Mouse (Mus musculus) intestine, embryonic 14.5 days (tissue): ENCODE results near the gene Pwwp2a. TPM values are rescaled to one million over a fixed set of nuclear protein-coding genes. Genes with fewer than 3 reads are reported as not detected.

ENCODE experiments used
- ATAC-seq: fragments of 200-750 bp; cut with Nextera tagmentation; replicated peaks from 2 replicates; pipeline ENCODE4 v1.8.0; 2017; ENCODE audit warnings: low read depth, moderate number of reproducible peaks, moderate TSS enrichment, moderate library complexity; ENCODE audit not compliant: low FRiP score, low TSS enrichment
- DNase-seq: peaks from one replicate; pipeline ENCODE4 v3.0.0-alpha.2; 2018; ENCODE audit warnings: low spot score
- H3K27ac ChIP-seq: fragments of 300-500 bp; sonication (generic); 2 replicates; pipeline ENCODE4 v1.5.1; 2014; ENCODE audit warnings: low read depth, mild to moderate bottlenecking, control low read depth
- H3K27me3 ChIP-seq: fragments of 300-500 bp; sonication (generic); replicated peaks from 2 replicates; pipeline ENCODE4 v1.6.1; 2014; ENCODE audit warnings: low read length, control low read depth; ENCODE audit not compliant: control insufficient read depth, insufficient read depth
- H3K36me3 ChIP-seq: fragments of 300-500 bp; sonication (generic); 2 replicates; pipeline ENCODE4 v1.6.1; 2014; ENCODE audit warnings: low read length, control low read depth; ENCODE audit not compliant: control insufficient read depth, insufficient read depth
- H3K4me1 ChIP-seq: fragments of 300-500 bp; sonication (generic); replicated peaks from 2 replicates; pipeline ENCODE4 v1.6.1; 2014; ENCODE audit warnings: low read length, control low read depth, mixed read lengths; ENCODE audit not compliant: control insufficient read depth, insufficient read depth
- H3K4me2 ChIP-seq: fragments of 300-500 bp; sonication (generic); 2 replicates; pipeline ENCODE4 v1.6.1; 2014; ENCODE audit warnings: low read length
- H3K4me3 ChIP-seq: fragments of 300-500 bp; sonication (generic); 2 replicates; pipeline ENCODE4 v1.5.1; 2014; ENCODE audit warnings: low read depth, low read length, control low read depth, mixed read lengths
- H3K9ac ChIP-seq: fragments of 300-500 bp; sonication (generic); 2 replicates; pipeline ENCODE4 v1.6.1; 2014; ENCODE audit warnings: mild to moderate bottlenecking, low read length
- H3K9me3 ChIP-seq: fragments of 300-500 bp; sonication (generic); 2 replicates; pipeline ENCODE4 v1.6.1; 2016; ENCODE audit warnings: low read length, control low read depth; ENCODE audit not compliant: control insufficient read depth
- WGBS: fragments of 180-500 bp; shearing (Covaris S2); extraction: QIAGEN DNeasy Blood & Tissue Kit; methylation state at CpG from one replicate; pipeline ENCODE4 v1.1.7; 2014; 5-methylcytosine and 5-hydroxymethylcytosine counted together
- polyA plus RNA-seq: library from polyadenylated mRNA; unstranded; fragments of >200 nt; fragmentation: Nextera tagmentation; extraction: Ambion mirVana; gene quantifications from 2 replicates; pipeline ENCODE4 v1.2.1, GENCODE M21; 2014

Gene Pwwp2a
- polyA plus RNA-seq, result 36.1 and 39.1 TPM in 2 replicates

- H3K4me1 ChIP-seq, result peaks cover 7% of the 10 kb centered on the region
- DNase-seq, result peak; percentile 98
- no peaks in the 10 kb centered on the region for H3K27me3 ChIP-seq
- H3K4me3 ChIP-seq, result peak within 1 kb of the TSS; percentile 76
- peak; percentile 100 for ATAC-seq
- H3K9ac ChIP-seq, result peak within 1 kb of the TSS; percentile 91
- peak within 1 kb of the TSS; percentile 71 for H3K4me2 ChIP-seq
- peaks cover 26% of the 10 kb centered on the region for H3K36me3 ChIP-seq
- no peaks in the 10 kb centered on the region for H3K9me3 ChIP-seq
- under 1% methylated on average over 62 of the region's 87 CpGs for WGBS
- peak within 1 kb of the TSS; percentile 89 for H3K27ac ChIP-seq
These were observed at the start of gene Pwwp2a for GRCm38 (mm10) chr11:43681472-43682414. Pwwp2a (plus strand) TSS chr11:43681998.

GRCm38 (mm10) chr11:43632566-43632965 is 49.2 kb upstream of the Pwwp2a start:
- Histone ChIP-seq H3K9me3 (no peaks in the 10 kb centered on the region), H3K27me3 (no peaks in the 10 kb centered on the region), H3K36me3 (no peaks in the 10 kb centered on the region), H3K9ac (no peak overlapping the region), H3K27ac (0 out of 2 replicates have a peak overlapping the region, but pooled peaks have one; percentile 54), H3K4me2 (no peak overlapping the region), H3K4me1 (peaks cover 26% of the 10 kb centered on the region), H3K4me3 (no peak overlapping the region)
- DNase-seq (no peak), ATAC-seq (no peak)
- 26% methylated on average over 4 of the region's 4 CpGs for WGBS

DNA sequence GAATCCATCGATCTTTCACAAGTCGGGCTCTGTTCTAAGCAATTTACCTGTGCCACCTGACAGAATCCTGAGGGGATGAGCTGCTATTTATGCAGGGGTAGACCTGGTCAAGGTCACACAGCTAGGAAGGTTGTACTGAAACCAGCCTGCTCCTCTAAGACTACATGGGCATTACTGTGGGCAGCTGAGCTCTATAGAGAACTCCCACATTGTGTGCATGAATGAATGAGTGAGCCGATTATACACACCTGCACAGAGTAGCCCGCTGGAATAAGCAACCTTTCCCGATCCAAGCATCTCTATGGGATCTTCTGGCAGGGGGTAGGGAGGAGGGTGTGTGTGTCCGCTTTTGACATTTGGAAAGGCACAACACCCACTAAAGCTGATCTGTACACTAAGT is 48.6 kb upstream of the Pwwp2a start:
- Histone ChIP-seq H3K9ac (no peak overlapping the region), H3K4me2 (no peak overlapping the region), H3K27ac (peak overlapping the region; percentile 74; the same call in 1 of the 2 replicates), H3K27me3 (no peaks in the 10 kb centered on the region), H3K4me1 (peaks cover 26% of the 10 kb centered on the region), H3K9me3 (no peaks in the 10 kb centered on the region), H3K36me3 (no peaks in the 10 kb centered on the region), H3K4me3 (no peak overlapping the region)
- 60% methylated on average over 6 of the region's 6 CpGs for WGBS
- ATAC-seq (no peak), DNase-seq (no peak)

GRCm38 (mm10) chr11:43633658-43634401 is 48.0 kb upstream of the Pwwp2a start:
- no peak overlapping the region for H3K9ac ChIP-seq
- 7% methylated on average over 18 of the region's 19 CpGs for WGBS

GRCm38 (mm10) chr11:43636761-43637160 is 45.0 kb upstream of the Pwwp2a start:
- no peak overlapping the region for H3K4me3 ChIP-seq
- H3K4me1 ChIP-seq, result peaks cover 22% of the 10 kb centered on the region
- no peak overlapping the region for H3K9ac ChIP-seq
- no peak overlapping the region for H3K27ac ChIP-seq
- DNase-seq (no peak), ATAC-seq (no peak)
- H3K27me3 ChIP-seq, result no peaks in the 10 kb centered on the region
- H3K36me3 ChIP-seq, result no peaks in the 10 kb centered on the region
- H3K9me3 ChIP-seq, result peaks cover 4% of the 10 kb centered on the region; the same call in 1 of the 2 replicates
- no peak overlapping the region for H3K4me2 ChIP-seq
- WGBS, result 66% methylated on average over 4 of the region's 4 CpGs

More at GRCm38 (mm10) chr11:43633658-43634401, 48.0 kb upstream of the Pwwp2a start:
- H3K4me2 ChIP-seq, result peak overlapping the region; percentile 26; the same call in 1 of the 2 replicates
- no peak overlapping the region for H3K4me3 ChIP-seq
- H3K27ac ChIP-seq, result peak overlapping the region; percentile 74
- H3K4me1 ChIP-seq, result peaks cover 26% of the 10 kb centered on the region
- no peaks in the 10 kb centered on the region for H3K27me3 ChIP-seq
- no peaks in the 10 kb centered on the region for H3K9me3 ChIP-seq
- H3K36me3 ChIP-seq, result no peaks in the 10 kb centered on the region
- peak; percentile 94 for ATAC-seq
- peak; percentile 86 for DNase-seq

GRCm38 (mm10) chr11:43638486-43638885 is 43.3 kb upstream of the Pwwp2a start:
- Histone ChIP-seq H3K36me3 (no peaks in the 10 kb centered on the region), H3K4me2 (no peak overlapping the region), H3K4me3 (no peak overlapping the region), H3K9me3 (peaks cover 4% of the 10 kb centered on the region; the same call in 1 of the 2 replicates), H3K9ac (no peak overlapping the region), H3K4me1 (peaks cover 12% of the 10 kb centered on the region), H3K27me3 (no peaks in the 10 kb centered on the region), H3K27ac (no peak overlapping the region)
- ATAC-seq (no peak), DNase-seq (no peak)
- WGBS, result 95% methylated on average over 3 of the region's 3 CpGs

DNA sequence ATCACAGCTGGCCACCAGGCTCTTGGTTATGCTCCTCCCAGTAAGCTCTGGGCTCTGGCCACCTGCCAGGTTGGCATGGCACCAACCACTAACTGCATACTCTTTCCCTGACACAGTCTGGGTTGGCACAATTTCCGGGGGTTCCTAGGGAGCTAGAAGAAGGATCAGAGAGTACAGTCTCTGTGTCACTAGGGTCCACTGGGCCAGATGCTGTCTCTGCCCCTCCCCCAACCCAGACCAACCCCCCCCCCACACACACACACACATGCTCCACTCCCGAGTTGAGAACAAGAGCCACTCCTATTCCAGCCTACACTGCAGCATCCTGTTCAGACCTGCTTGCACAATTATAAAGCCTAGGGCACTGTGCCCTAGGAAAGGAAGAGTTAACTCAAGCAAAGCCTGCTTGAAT is 38.6 kb upstream of the Pwwp2a start:
- Histone ChIP-seq H3K36me3 (no peaks in the 10 kb centered on the region), H3K9me3 (peaks cover 4% of the 10 kb centered on the region; the same call in 1 of the 2 replicates), H3K4me3 (no peak overlapping the region), H3K27ac (no peak overlapping the region), H3K27me3 (no peaks in the 10 kb centered on the region), H3K4me2 (no peak overlapping the region), H3K4me1 (peaks cover 7% of the 10 kb centered on the region), H3K9ac (no peak overlapping the region)
- 39% methylated on average over 2 of the region's 2 CpGs for WGBS
- 0 out of 2 replicates have a peak, but pooled peaks have one; percentile 40 for ATAC-seq
- no peak for DNase-seq

DNA sequence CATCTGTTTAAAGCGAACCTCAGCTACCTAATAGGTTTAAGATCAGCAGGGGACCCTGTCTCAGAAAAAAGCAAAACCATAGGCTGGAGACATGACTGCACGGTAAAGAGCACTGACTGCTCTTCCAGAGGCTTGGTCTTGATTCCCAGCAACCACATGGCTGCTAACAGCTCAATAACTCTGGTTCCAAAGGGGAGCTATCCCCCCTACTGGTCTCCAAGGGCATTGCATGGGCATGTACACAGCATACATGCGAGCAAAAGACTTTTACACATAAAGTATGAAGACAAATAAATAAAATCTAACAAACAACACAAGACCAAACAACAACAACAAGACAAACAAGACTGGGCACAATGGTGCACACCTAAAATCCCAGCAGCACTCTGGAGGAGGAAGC is 36.5 kb upstream of the Pwwp2a start:
- WGBS, result 94% methylated on average over 3 of the region's 3 CpGs
- DNase-seq (no peak), ATAC-seq (no peak)
- H3K9me3 ChIP-seq, result no peaks in the 10 kb centered on the region
- peaks cover 7% of the 10 kb centered on the region for H3K4me1 ChIP-seq
- H3K4me3 ChIP-seq, result no peak overlapping the region
- no peak overlapping the region for H3K9ac ChIP-seq
- no peaks in the 10 kb centered on the region for H3K27me3 ChIP-seq
- H3K27ac ChIP-seq, result no peak overlapping the region
- H3K4me2 ChIP-seq, result no peak overlapping the region
- H3K36me3 ChIP-seq, result no peaks in the 10 kb centered on the region
